ENCODE assay signal across 25 mouse cellular contexts in the genomic region with DNA sequence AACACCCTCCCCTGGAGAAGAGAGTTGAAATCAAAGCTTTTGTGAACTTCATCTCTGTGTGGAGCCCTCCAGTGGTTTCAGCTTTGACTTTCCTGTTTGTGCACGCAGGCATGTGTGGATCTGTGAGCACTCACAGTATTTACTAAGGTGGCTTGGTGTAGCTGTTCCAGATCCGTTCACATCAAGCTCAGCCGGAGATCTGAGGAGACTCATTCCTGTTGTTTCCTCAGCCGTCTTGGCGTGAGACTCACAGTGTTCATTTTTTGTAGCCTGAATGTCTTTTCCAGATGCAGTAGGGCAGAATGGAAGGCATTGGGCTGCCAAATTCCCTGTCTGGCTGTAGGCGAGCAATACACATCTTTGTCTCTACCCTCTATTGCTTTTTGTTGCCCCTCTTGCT.
DNase-seq lines count a peak whose midpoint lies in the region; TF ChIP-seq lines count a peak whose summit lies in the region.
"Had no signal": no experiment of that assay in that cellular context is flagged by ENCODE, and none has a peak within 500 bp of the region (broad histone marks: within the 10 kb centered on the region; RNA-seq: fewer than 3 reads in every experiment).

No protein-coding gene starts in this region.

- TF ChIP-seq CTCF in gastrocnemius, adult 2 months (IDR thresholded peaks at IDR 0.05) = peak; percentile 37; the same call in 1 of the 2 replicates

- H3K4me3 ChIP-seq in gastrocnemius, adult 2 months = no peak overlapping the region
- H3K4me3 ChIP-seq: erythroblast, embryonic 14.5 days; hindbrain, embryonic 13.5 days; kidney, embryonic 15.5 days; limb, embryonic 12.5 days; liver, embryonic 15.5 days; lung, embryonic 15.5 days; neural tube, embryonic 15.5 days; stomach, embryonic 15.5 days had no signal

- peak overlapping the region; percentile 64 for H3K27ac ChIP-seq in gastrocnemius, adult 2 months
- H3K27ac ChIP-seq: hindbrain, embryonic 13.5 days; kidney, embryonic 15.5 days; limb, embryonic 12.5 days; liver, embryonic 15.5 days; lung, embryonic 15.5 days; macrophage; neural tube, embryonic 15.5 days; stomach, embryonic 15.5 days had no signal

- intact Hi-C loops in gastrocnemius, adult 2 months (cut with DNase I) = no loop called here
- intact Hi-C loops in heart, postnatal 36 days (cut with DNase I) = no loop called here

- peak; percentile 37 for DNase-seq in gastrocnemius, adult 2 months
- no peak for DNase-seq in gastrocnemius, postnatal 4 days (ENCODE audit: low spot score in 2 of 2)
- peak; percentile 39 to 65 for DNase-seq in heart, adult 9 months (ENCODE audit: low spot score in 2 of 2)
- DNase-seq in heart, postnatal 36 days = no peak
- peak; percentile 22 for DNase-seq in lung, postnatal 36 days
- no peak for DNase-seq in lung, postnatal 4 days
- DNase-seq in skeletal muscle tissue, adult 2 months (ENCODE audit: low read depth, low spot score) = peak; percentile 26
- DNase-seq in left cerebral cortex, adult 18-20 months (ENCODE audit: low spot score in 2 of 2) = no peak
- DNase-seq: adrenal gland, postnatal 36 days; cerebellum, adult 2 months; cerebellum, postnatal 14 days; kidney, adult 11 months; midbrain, embryonic 14.5 days; retina, postnatal 1 day; right cerebral cortex, postnatal 14 days; thymus, postnatal 14 days had no signal

Comparison
In these comparisons a context has a peak if more than half of its experiments do, and no peak if none do; other contexts are left out.
1. DNase-seq: peak in gastrocnemius, adult 2 months (single experiment), heart, adult 9 months (2 of 2), lung, postnatal 36 days (single experiment) and skeletal muscle tissue, adult 2 months (single experiment); none in gastrocnemius, postnatal 4 days (0 of 2), heart, postnatal 36 days (0 of 2), lung, postnatal 4 days (0 of 2) and left cerebral cortex, adult 18-20 months (0 of 2).